Mouse (Mus musculus) kidney, embryonic 16.5 days (tissue): ENCODE measurements at regions not wholly inside any gene's neighbourhood (a gene's known extent, or its start where the extent isn't known, plus 50 kb on each side); places are given as distances from the start of the nearest gene placed in this dataset.

Source experiments
- ATAC-seq: fragments of 200-750 bp; cut with Nextera tagmentation; 2 replicates; pipeline ENCODE4 v1.8.0; 2017; ENCODE audit warnings: moderate TSS enrichment; ENCODE audit not compliant: low FRiP score, low TSS enrichment
- H3K27ac ChIP-seq: fragments of 300-500 bp; sonication (generic); 2 replicates; pipeline ENCODE4 v1.5.1; 2014; ENCODE audit warnings: low read length
- H3K27me3 ChIP-seq: fragments of 300-500 bp; sonication (generic); 2 replicates; pipeline ENCODE4 v1.6.1; 2014; ENCODE audit warnings: low read length, control low read depth, mixed read lengths; ENCODE audit not compliant: insufficient read depth
- H3K36me3 ChIP-seq: fragments of 300-500 bp; sonication (generic); 2 replicates; pipeline ENCODE4 v1.6.1; 2014; ENCODE audit warnings: low read length, control low read depth, mixed read lengths; ENCODE audit not compliant: insufficient read depth
- H3K4me1 ChIP-seq: fragments of 300-500 bp; sonication (generic); 2 replicates; pipeline ENCODE4 v1.6.1; 2014; ENCODE audit warnings: low read length, control low read depth, mixed read lengths; ENCODE audit not compliant: insufficient read depth
- H3K4me2 ChIP-seq: fragments of 300-500 bp; sonication (generic); replicated peaks from 2 replicates; pipeline ENCODE4 v1.6.1; 2014; ENCODE audit warnings: low read depth, low read length
- H3K4me3 ChIP-seq: fragments of 300-500 bp; sonication (generic); 2 replicates; pipeline ENCODE4 v1.5.1; 2014; ENCODE audit warnings: mild to moderate bottlenecking, low read length
- H3K9ac ChIP-seq: fragments of 300-500 bp; sonication (generic); replicated peaks from 2 replicates; pipeline ENCODE4 v1.6.1; 2014; ENCODE audit warnings: low read length
- H3K9me3 ChIP-seq: fragments of 300-500 bp; sonication (generic); 2 replicates; pipeline ENCODE4 v1.6.1; 2016; ENCODE audit warnings: low read length, control low read depth
- WGBS: fragments of 180-500 bp; shearing (Covaris S2); extraction: QIAGEN DNeasy Blood & Tissue Kit; methylation state at CpG from one replicate; pipeline ENCODE4 v1.1.7; 2014; 5-methylcytosine and 5-hydroxymethylcytosine counted together

- H3K27me3 ChIP-seq, result no peaks in the 10 kb centered on the region
- no peaks in the 10 kb centered on the region for H3K36me3 ChIP-seq
- H3K4me3 ChIP-seq, result no peak overlapping the region
- no peak overlapping the region for H3K4me2 ChIP-seq
- ATAC-seq, result no peak
- H3K4me1 ChIP-seq, result no peaks in the 10 kb centered on the region
- no peaks in the 10 kb centered on the region for H3K9me3 ChIP-seq
- no peak overlapping the region for H3K9ac ChIP-seq
- no peak overlapping the region for H3K27ac ChIP-seq
- WGBS, result 92% methylated on average over 7 of the region's 7 CpGs
Observed at GRCm38 (mm10) chr16:50118150-50118549, 314.0 kb downstream of the Bbx start.

GRCm38 (mm10) chr16:50122460-50122859 is 309.7 kb downstream of the Bbx start:
- Histone ChIP-seq H3K4me1 (no peaks in the 10 kb centered on the region), H3K4me3 (no peak overlapping the region), H3K27me3 (no peaks in the 10 kb centered on the region), H3K9ac (no peak overlapping the region), H3K9me3 (no peaks in the 10 kb centered on the region), H3K36me3 (no peaks in the 10 kb centered on the region), H3K4me2 (no peak overlapping the region), H3K27ac (no peak overlapping the region)
- no peak for ATAC-seq
- 58% methylated on average over 2 of the region's 2 CpGs for WGBS

GRCm38 (mm10) chr16:50124646-50125045 is 307.5 kb downstream of the Bbx start:
- no peaks in the 10 kb centered on the region for H3K36me3 ChIP-seq
- no peak overlapping the region for H3K27ac ChIP-seq
- H3K27me3 ChIP-seq, result no peaks in the 10 kb centered on the region
- no peak overlapping the region for H3K9ac ChIP-seq
- no peak overlapping the region for H3K4me2 ChIP-seq
- no peak overlapping the region for H3K4me3 ChIP-seq
- 87% methylated on average over 4 of the region's 4 CpGs for WGBS
- no peaks in the 10 kb centered on the region for H3K9me3 ChIP-seq
- H3K4me1 ChIP-seq, result no peaks in the 10 kb centered on the region; the same call in 1 of the 2 replicates
- no peak for ATAC-seq

- no peak overlapping the region for H3K4me3 ChIP-seq
- ATAC-seq, result peak; percentile 91
- H3K9me3 ChIP-seq, result no peaks in the 10 kb centered on the region
- H3K27me3 ChIP-seq, result no peaks in the 10 kb centered on the region
- H3K4me1 ChIP-seq, result no peaks in the 10 kb centered on the region; the same call in 1 of the 2 replicates
- no peaks in the 10 kb centered on the region for H3K36me3 ChIP-seq
- no peak overlapping the region for H3K4me2 ChIP-seq
- 61% methylated on average over 5 of the region's 5 CpGs for WGBS
- no peak overlapping the region for H3K9ac ChIP-seq
- H3K27ac ChIP-seq, result peak overlapping the region; percentile 3; the same call in 1 of the 2 replicates
Observed at GRCm38 (mm10) chr16:50125564-50125963, 306.6 kb downstream of the Bbx start.

- Histone ChIP-seq H3K4me1 (no peaks in the 10 kb centered on the region; the same call in 1 of the 2 replicates), H3K36me3 (no peaks in the 10 kb centered on the region), H3K27ac (no peak overlapping the region), H3K27me3 (no peaks in the 10 kb centered on the region), H3K9ac (no peak overlapping the region), H3K9me3 (no peaks in the 10 kb centered on the region), H3K4me2 (no peak overlapping the region), H3K4me3 (no peak overlapping the region)
- ATAC-seq, result no peak
- WGBS, result 89% methylated on average over 2 of the region's 2 CpGs
Observed at GRCm38 (mm10) chr16:50131406-50131805, 300.8 kb downstream of the Bbx start.
